Mouse (Mus musculus) heart, embryonic 16.5 days (tissue): Measurements from ENCODE around the gene Ppfibp1. TPM values are rescaled to one million over a fixed set of nuclear protein-coding genes. Genes with fewer than 3 reads are reported as not detected.

Experiments
- ATAC-seq: fragments of 200-750 bp; cut with Nextera tagmentation; replicated peaks from 2 replicates; pipeline ENCODE4 v1.8.0; 2017; ENCODE audit warnings: moderate number of reproducible peaks; ENCODE audit not compliant: insufficient read depth, low FRiP score; ENCODE audit errors: extremely low read depth
- H3K27ac ChIP-seq: fragments of 300-500 bp; sonication (generic); 2 replicates; pipeline ENCODE4 v1.5.1; 2014; ENCODE audit warnings: mild to moderate bottlenecking, low read length, control low read depth, moderate library complexity
- H3K27me3 ChIP-seq: fragments of 300-500 bp; sonication (generic); 2 replicates; pipeline ENCODE4 v1.6.1; 2014; ENCODE audit warnings: low read length, mixed read lengths; ENCODE audit not compliant: control insufficient read depth, insufficient read depth
- H3K36me3 ChIP-seq: fragments of 300-500 bp; sonication (generic); 2 replicates; pipeline ENCODE4 v1.6.1; 2014; ENCODE audit not compliant: control insufficient read depth, insufficient read depth
- H3K4me1 ChIP-seq: fragments of 300-500 bp; sonication (generic); 2 replicates; pipeline ENCODE4 v1.6.1; 2014; ENCODE audit warnings: low read length, mixed read lengths; ENCODE audit not compliant: control insufficient read depth, insufficient read depth
- H3K4me2 ChIP-seq: fragments of 300-500 bp; sonication (generic); 2 replicates; pipeline ENCODE4 v1.6.1; 2014; ENCODE audit warnings: low read depth, mild to moderate bottlenecking, control low read depth, low read length
- H3K4me3 ChIP-seq: fragments of 300-500 bp; sonication (generic); 2 replicates; pipeline ENCODE4 v1.5.1; 2014; ENCODE audit warnings: mild to moderate bottlenecking, control low read depth, low read length
- H3K9ac ChIP-seq: fragments of 300-500 bp; sonication (generic); 2 replicates; pipeline ENCODE4 v1.6.1; 2014; ENCODE audit warnings: low read length, control low read depth
- H3K9me3 ChIP-seq: fragments of 300-500 bp; sonication (generic); replicated peaks from 2 replicates; pipeline ENCODE4 v1.6.1; 2016; ENCODE audit warnings: low read length; ENCODE audit not compliant: control insufficient read depth
- WGBS: fragments of 180-500 bp; shearing (Covaris S2); extraction: QIAGEN DNeasy Blood & Tissue Kit; methylation state at CpG from one replicate; pipeline ENCODE4 v1.1.7; 2014; 5-methylcytosine and 5-hydroxymethylcytosine counted together
- polyA plus RNA-seq: library from polyadenylated mRNA; unstranded; fragments of >200 nt; fragmentation: Nextera tagmentation; extraction: Ambion mirVana; gene quantifications from 2 replicates; pipeline ENCODE4 v1.2.1, GENCODE M21; 2015

The Ppfibp1 gene
- polyA plus RNA-seq, 1 experiment from 2014 or later: 49.8 TPM

DNA sequence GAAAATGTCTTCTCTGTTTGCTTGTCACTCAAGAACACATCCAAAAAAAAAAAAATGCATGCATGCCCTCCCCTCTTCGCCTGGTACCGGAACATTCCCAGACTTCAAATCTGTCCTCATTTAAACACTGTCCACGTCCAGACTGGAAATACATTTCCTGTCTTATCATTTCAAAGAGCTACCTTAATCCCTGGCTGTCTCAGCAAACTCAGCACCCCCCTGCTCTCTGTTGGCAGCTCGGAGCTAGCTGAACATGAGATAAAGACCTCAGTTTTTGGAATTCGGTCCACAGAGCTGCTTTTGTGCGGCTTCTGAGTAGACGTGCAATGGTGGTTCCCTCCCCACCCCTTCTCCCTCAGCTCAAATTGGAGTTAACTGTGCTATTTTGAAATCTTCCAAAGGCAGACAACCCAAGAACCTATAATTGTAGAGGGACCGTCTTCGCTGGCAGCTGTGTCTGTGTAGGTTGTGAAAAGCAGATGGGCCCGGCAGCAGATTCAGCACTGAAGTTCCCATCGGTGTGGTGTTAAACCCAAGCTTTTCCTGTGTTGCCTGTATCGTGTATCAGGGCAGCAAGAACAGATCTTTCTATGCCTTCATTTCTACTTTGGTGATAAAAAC is 10.8 kb upstream of the Ppfibp1 start:
- whole genome bisulfite sequencing: 56% methylated on average over 12 of the region's 12 CpGs
- peaks cover 5% of the 10 kb centered on the region for H3K9me3 ChIP-seq
- H3K4me2 ChIP-seq: no peak overlapping the region
- no peak overlapping the region for H3K9ac ChIP-seq
- no peaks in the 10 kb centered on the region for H3K36me3 ChIP-seq
- H3K4me3 ChIP-seq: no peak overlapping the region
- H3K4me1 ChIP-seq: peaks cover 13% of the 10 kb centered on the region
- ATAC-seq: peak; percentile 78
- H3K27me3 ChIP-seq: no peaks in the 10 kb centered on the region
- H3K27ac ChIP-seq: peak overlapping the region; percentile 64

DNA sequence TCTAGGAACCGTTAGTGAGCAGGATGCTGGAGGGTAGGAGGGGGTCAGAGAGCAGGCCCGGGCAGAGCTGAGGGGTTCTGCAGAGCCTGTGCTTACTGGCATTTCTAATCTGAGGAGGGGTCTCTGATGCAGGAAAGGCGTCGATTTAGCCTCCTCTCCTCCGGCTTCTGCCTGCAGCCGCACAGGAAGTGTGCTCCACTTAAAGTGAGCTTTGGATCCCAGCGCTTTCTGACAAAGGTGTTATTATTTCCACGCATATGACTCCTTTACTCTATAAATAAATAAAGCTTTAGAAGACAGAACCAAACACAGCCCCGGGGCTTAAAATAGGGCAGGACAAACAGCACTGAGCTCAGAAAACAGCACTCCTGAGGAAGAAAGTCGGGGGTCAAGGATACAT is 9.4 kb upstream of the Ppfibp1 start:
- H3K9ac ChIP-seq: no peak overlapping the region
- H3K4me1 ChIP-seq: peaks cover 13% of the 10 kb centered on the region
- H3K27ac ChIP-seq: no peak overlapping the region
- H3K4me3 ChIP-seq: no peak overlapping the region
- peaks cover 5% of the 10 kb centered on the region for H3K9me3 ChIP-seq
- 38% methylated on average over 10 of the region's 10 CpGs for WGBS
- no peak overlapping the region for H3K4me2 ChIP-seq
- H3K36me3 ChIP-seq: no peaks in the 10 kb centered on the region
- H3K27me3 ChIP-seq: no peaks in the 10 kb centered on the region
- no peak for ATAC-seq

- no peaks in the 10 kb centered on the region for H3K27me3 ChIP-seq
- no peaks in the 10 kb centered on the region for H3K36me3 ChIP-seq
- no peak overlapping the region for H3K4me3 ChIP-seq
- ATAC-seq: no peak
- H3K4me2 ChIP-seq: no peak overlapping the region
- H3K9me3 ChIP-seq: peaks cover 5% of the 10 kb centered on the region
- H3K27ac ChIP-seq: no peak overlapping the region
- no peak overlapping the region for H3K9ac ChIP-seq
- WGBS: 90% methylated on average over 9 of the region's 9 CpGs
- peaks cover 20% of the 10 kb centered on the region for H3K4me1 ChIP-seq
Observed at GRCm38 (mm10) chr6:146879856-146880255, 8.4 kb upstream of the Ppfibp1 start.

- peaks cover 5% of the 10 kb centered on the region for H3K9me3 ChIP-seq
- no peaks in the 10 kb centered on the region for H3K36me3 ChIP-seq
- no peak for ATAC-seq
- H3K4me1 ChIP-seq: peaks cover 23% of the 10 kb centered on the region
- 76% methylated on average over 4 of the region's 4 CpGs for WGBS
- no peak overlapping the region for H3K27ac ChIP-seq
- H3K27me3 ChIP-seq: no peaks in the 10 kb centered on the region
- no peak overlapping the region for H3K4me2 ChIP-seq
- no peak overlapping the region for H3K4me3 ChIP-seq
- H3K9ac ChIP-seq: no peak overlapping the region
Observed at GRCm38 (mm10) chr6:146880296-146880695, 8.0 kb upstream of the Ppfibp1 start.

DNA sequence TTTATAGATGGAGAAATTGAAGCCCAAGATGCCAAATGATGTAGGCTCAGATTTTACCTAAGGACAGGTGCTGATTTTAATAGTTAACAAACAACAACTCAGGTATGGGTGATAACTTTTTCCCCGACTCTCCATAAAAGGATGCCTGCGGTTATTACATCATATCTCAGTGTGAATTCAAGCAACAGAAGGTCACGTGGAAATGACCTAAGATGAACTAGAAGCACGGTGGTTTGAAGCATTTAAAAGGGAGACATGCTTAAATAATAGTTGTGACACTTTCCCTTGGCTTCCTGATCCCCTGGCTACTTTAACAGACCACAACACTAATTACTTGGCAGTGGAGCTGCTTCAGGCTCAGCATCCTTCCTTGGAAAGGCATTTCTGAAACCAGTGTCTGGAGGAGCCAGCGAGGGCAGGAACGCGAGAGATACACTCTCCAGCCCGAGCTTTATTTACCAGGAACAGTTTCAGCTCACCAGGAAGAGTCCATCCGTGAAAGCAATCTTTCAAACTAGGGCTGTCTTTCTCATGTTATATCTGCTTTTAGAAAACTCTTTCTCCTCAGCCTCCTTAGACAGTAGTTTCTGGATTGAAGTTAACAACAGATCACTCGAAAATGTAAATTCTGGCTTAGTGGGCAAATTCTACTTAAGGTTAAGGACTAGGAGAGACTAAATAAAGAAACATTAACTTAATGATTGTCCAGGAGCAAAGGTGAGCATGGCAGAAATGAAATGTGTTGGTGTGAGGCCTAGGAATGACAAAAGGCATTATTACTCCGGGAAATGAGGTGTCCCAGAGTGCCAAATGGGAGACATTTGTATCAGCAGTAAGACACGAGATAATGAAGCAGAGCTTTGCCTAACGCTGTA is 6.2 kb upstream of the Ppfibp1 start:
- ATAC-seq: no peak

GRCm38 (mm10) chr6:146883426-146883825 is 4.9 kb upstream of the Ppfibp1 start:
- H3K9me3 ChIP-seq: no peaks in the 10 kb centered on the region
- H3K9ac ChIP-seq: no peak overlapping the region
- ATAC-seq: no peak
- H3K4me2 ChIP-seq: no peak overlapping the region
- no peak overlapping the region for H3K4me3 ChIP-seq
- H3K36me3 ChIP-seq: no peaks in the 10 kb centered on the region
- WGBS: 71% methylated on average over 2 of the region's 2 CpGs
- no peak overlapping the region for H3K27ac ChIP-seq
- peaks cover 20% of the 10 kb centered on the region for H3K4me1 ChIP-seq
- no peaks in the 10 kb centered on the region for H3K27me3 ChIP-seq

More for the DNA sequence above, 6.2 kb upstream of the Ppfibp1 start:
- Histone ChIP-seq H3K4me1 (peaks cover 23% of the 10 kb centered on the region), H3K27me3 (no peaks in the 10 kb centered on the region), H3K9me3 (peaks cover under 1% of the 10 kb centered on the region), H3K9ac (no peak overlapping the region), H3K36me3 (no peaks in the 10 kb centered on the region), H3K4me3 (no peak overlapping the region), H3K4me2 (no peak overlapping the region), H3K27ac (no peak overlapping the region)
- WGBS: 45% methylated on average over 13 of the region's 13 CpGs

DNA sequence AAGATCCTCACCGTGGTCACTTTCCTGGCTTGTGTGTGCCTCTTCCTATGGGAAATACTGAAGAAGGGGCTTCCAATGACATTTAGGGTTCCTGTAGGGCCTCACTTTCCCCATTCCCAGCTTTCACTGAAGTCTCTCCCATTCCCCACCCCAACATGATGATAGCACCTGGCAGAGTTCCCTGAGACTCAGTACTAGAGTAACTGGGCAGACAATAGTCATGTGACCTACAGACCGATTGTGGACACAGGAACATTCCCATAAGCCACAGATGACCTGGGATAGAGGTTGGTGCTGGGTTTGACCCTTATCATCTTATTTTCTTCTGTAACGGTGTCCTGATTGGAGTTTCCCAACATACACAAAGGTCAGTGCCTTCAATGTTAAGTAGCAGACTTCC is 4.1 kb upstream of the Ppfibp1 start:
- 57% methylated on average over 3 of the region's 3 CpGs for WGBS
- Histone ChIP-seq H3K36me3 (no peaks in the 10 kb centered on the region), H3K4me3 (no peak overlapping the region), H3K4me2 (no peak overlapping the region), H3K9ac (no peak overlapping the region), H3K27ac (no peak overlapping the region), H3K27me3 (no peaks in the 10 kb centered on the region), H3K9me3 (no peaks in the 10 kb centered on the region), H3K4me1 (peaks cover 15% of the 10 kb centered on the region)
- no peak for ATAC-seq

- Histone ChIP-seq H3K36me3 (no peaks in the 10 kb centered on the region), H3K9ac (no peak overlapping the region), H3K4me1 (peaks cover 19% of the 10 kb centered on the region), H3K9me3 (no peaks in the 10 kb centered on the region), H3K27ac (no peak overlapping the region), H3K4me2 (no peak overlapping the region), H3K27me3 (no peaks in the 10 kb centered on the region), H3K4me3 (no peak overlapping the region)
- 29% methylated on average over 4 of the region's 4 CpGs for WGBS
- ATAC-seq: no peak
Observed at GRCm38 (mm10) chr6:146884851-146885250, 3.4 kb upstream of the Ppfibp1 start.
